In genomic region chr3:94371637-94372036, GRCm38 (mm10) we compare ENCODE assay signal across 10 mouse cellular contexts. TPM values are rescaled to one million over a fixed set of nuclear protein-coding genes. Genes with fewer than 3 reads are reported as not detected.
DNase-seq lines count a peak whose midpoint lies in the region; ATAC-seq and TF ChIP-seq lines count a peak whose summit lies in the region.
"Had no signal": no experiment of that assay in that cellular context is flagged by ENCODE, and none has a peak within 500 bp of the region (broad histone marks: within the 10 kb centered on the region; RNA-seq: fewer than 3 reads in every experiment).

No protein-coding gene starts in this region.

- peak; percentile 75 for DNase-seq in 3134 (ENCODE audit: extremely low read depth, insufficient read length, low spot score)
- DNase-seq in adrenal gland, postnatal 36 days: peak; percentile 95
- DNase-seq in hindbrain, embryonic 10.5 days (ENCODE audit: low spot score): no peak
- DNase-seq in layer of hippocampus, adult 9-11 months: peak; percentile 63
- peak; percentile 93 for DNase-seq in lung, postnatal 36 days
- no peak for DNase-seq in spleen, postnatal 36 days (ENCODE audit: low spot score in 2 of 2)

- TF ChIP-seq CTCF in small intestine, adult 2 months (IDR thresholded peaks at IDR 0.05; ENCODE audit: extremely low read depth, insufficient read length, insufficient replicate concordance, low read depth, low read length): no peak

- ATAC-seq in forebrain, embryonic 16.5 days: peak; percentile 35

- H3K9ac ChIP-seq in forebrain, embryonic 16.5 days (replicated peaks; ENCODE audit: low read depth, low read length): 0 out of 2 replicates have a peak overlapping the region, but pooled peaks have one; percentile 5

- H3K27ac ChIP-seq in forebrain, embryonic 16.5 days (ENCODE audit: low read length): no peak overlapping the region
- H3K27ac ChIP-seq in hindbrain, embryonic 10.5 days: peak overlapping the region; percentile 9; the same call in 1 of the 2 replicates
- H3K27ac ChIP-seq in small intestine, adult 2 months (ENCODE audit: insufficient read depth, low read depth, low read length): peak overlapping the region; percentile 10; the same call in 1 of the 2 replicates

- no peak overlapping the region; the same call in 1 of the 2 replicates for H3K4me3 ChIP-seq in forebrain, embryonic 16.5 days (replicated peaks; ENCODE audit: low read length)
- peak overlapping the region; percentile 9; the same call in 1 of the 2 replicates for H3K4me3 ChIP-seq in hindbrain, embryonic 10.5 days
- no peak overlapping the region for H3K4me3 ChIP-seq in small intestine, adult 2 months (ENCODE audit: low read depth, low read length)

- no peak for TF ChIP-seq POLR2A in small intestine, adult 2 months (IDR thresholded peaks at IDR 0.05; ENCODE audit: low read depth, low read length)

- peaks cover 19% of the 10 kb centered on the region for H3K4me1 ChIP-seq in forebrain, embryonic 16.5 days (replicated peaks; ENCODE audit: control insufficient read depth, insufficient read depth, low read length)
- H3K4me1 ChIP-seq in hindbrain, embryonic 10.5 days (replicated peaks): peaks cover 31% of the 10 kb centered on the region
- H3K4me1 ChIP-seq in small intestine, adult 2 months (ENCODE audit: control insufficient read depth, insufficient read depth, insufficient read length, low read length): peaks cover 49% of the 10 kb centered on the region

- H3K4me2 ChIP-seq in forebrain, embryonic 16.5 days (ENCODE audit: low read length): peak overlapping the region; percentile 42

- H3K27me3 ChIP-seq in forebrain, embryonic 16.5 days (replicated peaks; ENCODE audit: control insufficient read depth, insufficient read depth, low read length): no peaks in the 10 kb centered on the region
- H3K27me3 ChIP-seq in hindbrain, embryonic 10.5 days (ENCODE audit: insufficient read depth, poor library complexity, severe bottlenecking): peaks cover 47% of the 10 kb centered on the region
- no peaks in the 10 kb centered on the region for H3K27me3 ChIP-seq in small intestine, adult 2 months (ENCODE audit: control insufficient read depth, insufficient read depth, low read length)

- H3K36me3 ChIP-seq in forebrain, embryonic 16.5 days (ENCODE audit: control insufficient read depth, insufficient read depth): no peaks in the 10 kb centered on the region
- no peaks in the 10 kb centered on the region for H3K36me3 ChIP-seq in hindbrain, embryonic 10.5 days
- H3K36me3 ChIP-seq in small intestine, adult 2 months (ENCODE audit: control insufficient read depth, insufficient read depth, low read length): peaks cover 6% of the 10 kb centered on the region

- H3K9me3 ChIP-seq in forebrain, embryonic 16.5 days (ENCODE audit: control insufficient read depth, low read length): no peaks in the 10 kb centered on the region
- H3K9me3 ChIP-seq in hindbrain, embryonic 10.5 days: no peaks in the 10 kb centered on the region

- 5% methylated on average over 11 of the region's 11 CpGs for WGBS in forebrain, embryonic 16.5 days
- 6% methylated on average over 11 of the region's 11 CpGs for WGBS in hindbrain, embryonic 10.5 days
- 10% methylated on average over 11 of the region's 11 CpGs for WGBS in small intestine, adult 2 months

RNA-seq across cellular contexts. Expression of gene Rorc, which starts 1.0 kb away (rescaled TPM):
- 10 to 100 TPM; 19.0 to 20.2 TPM for total RNA-seq in adrenal gland, postnatal 36 days (2021)
- polyA plus RNA-seq in forebrain, embryonic 16.5 days (2015; fragmentation: Nextera tagmentation; extraction: Ambion mirVana): 0.37 and 0.54 TPM in 2 replicates
- 0.13 and 0.30 TPM in 2 replicates for polyA plus RNA-seq in hindbrain, embryonic 10.5 days (2016; fragmentation: Nextera tagmentation; extraction: Ambion mirVana)
- polyA plus RNA-seq in small intestine, adult 2 months (2012; rRNA removed): 10.2 and 28.3 TPM in 2 replicates
- total RNA-seq: MEL had no signal

RNA-seq across cellular contexts. Expression of gene C2cd4d, which starts 9.4 kb away (rescaled TPM):
- total RNA-seq in adrenal gland, postnatal 36 days (2021): under 1 TPM; 0.36 to 0.40 TPM
- polyA plus RNA-seq in forebrain, embryonic 16.5 days (2015; fragmentation: Nextera tagmentation; extraction: Ambion mirVana): 1.1 and 1.3 TPM in 2 replicates
- polyA plus RNA-seq in hindbrain, embryonic 10.5 days (2016; fragmentation: Nextera tagmentation; extraction: Ambion mirVana): 0.32 and 1.2 TPM in 2 replicates
- 1.4 and 3.7 TPM in 2 replicates for polyA plus RNA-seq in small intestine, adult 2 months (2012; rRNA removed)
- total RNA-seq: MEL had no signal

RNA-seq across cellular contexts. Expression of gene Lingo4, which starts 26.7 kb away (rescaled TPM):
- under 1 TPM; 0.66 to 0.73 TPM for total RNA-seq in adrenal gland, postnatal 36 days (2021)
- 1.1 and 1.2 TPM in 2 replicates for polyA plus RNA-seq in forebrain, embryonic 16.5 days (2015; fragmentation: Nextera tagmentation; extraction: Ambion mirVana)
- 0.66 and 1.2 TPM in 2 replicates for polyA plus RNA-seq in hindbrain, embryonic 10.5 days (2016; fragmentation: Nextera tagmentation; extraction: Ambion mirVana)
- polyA plus RNA-seq in small intestine, adult 2 months (2012; rRNA removed): 0.23 and 0.42 TPM in 2 replicates
- total RNA-seq: MEL had no signal

RNA-seq across cellular contexts. Expression of gene Them5, which starts 29.7 kb away (rescaled TPM):
- not detected for total RNA-seq in adrenal gland, postnatal 36 days (2021)
- polyA plus RNA-seq in forebrain, embryonic 16.5 days (2015; fragmentation: Nextera tagmentation; extraction: Ambion mirVana): 0.33 and 0.65 TPM in 2 replicates
- not detected in 2 replicates for polyA plus RNA-seq in hindbrain, embryonic 10.5 days (2016; fragmentation: Nextera tagmentation; extraction: Ambion mirVana)
- polyA plus RNA-seq in small intestine, adult 2 months (2012; rRNA removed): not detected in 2 replicates
- total RNA-seq: left cerebral cortex, adult 8-10 months; MEL had no signal

RNA-seq across cellular contexts. Expression of gene Tdrkh, which starts 41.4 kb away (rescaled TPM):
- total RNA-seq in adrenal gland, postnatal 36 days (2021): 10 to 100 TPM in 1 of 2 experiments, 1 to 10 TPM in 1; 7.4 to 10.6 TPM
- polyA plus RNA-seq in forebrain, embryonic 16.5 days (2015; fragmentation: Nextera tagmentation; extraction: Ambion mirVana): 67.0 and 75.3 TPM in 2 replicates
- 39.6 and 46.1 TPM in 2 replicates for polyA plus RNA-seq in hindbrain, embryonic 10.5 days (2016; fragmentation: Nextera tagmentation; extraction: Ambion mirVana)
- polyA plus RNA-seq in small intestine, adult 2 months (2012; rRNA removed): not detected in 2 replicates
- total RNA-seq: MEL had no signal

Comparison
In these comparisons a context has a peak if more than half of its experiments do, and no peak if none do; other contexts are left out.
1. DNase-seq: peak in 3134 (single experiment), adrenal gland, postnatal 36 days (2 of 2), layer of hippocampus, adult 9-11 months (single experiment) and lung, postnatal 36 days (single experiment); none in hindbrain, embryonic 10.5 days (single experiment) and spleen, postnatal 36 days (0 of 2).